Mouse (Mus musculus): ENCODE results near the gene Oca2.

- TF ChIP-seq POLR2A (IDR thresholded peaks at IDR 0.05; ENCODE audit: insufficient read depth, low read depth, low read length): no peak
- no peak for TF ChIP-seq EP300 (IDR thresholded peaks at IDR 0.05; ENCODE audit: insufficient read depth, low read depth, low read length)
These were observed 258.7 kb downstream of the Oca2 start for GRCm38 (mm10) chr7:56498242-56498641.

Measured in heart, adult 2 months (tissue).